Mouse (Mus musculus) ovary, postnatal 10 days (tissue): ENCODE results near the gene Prok2.

Experiments used
- DNase-seq: peaks from one replicate; pipeline ENCODE4 v3.0.0; 2022; ENCODE audit warnings: low spot score

Prok2 gene

GRCm38 (mm10) chr6:99725971-99726561 is at the start of gene Prok2:
Prok2 (minus strand) TSS chr6:99726392.
- DNase-seq = no peak

- no peak for DNase-seq
Observed at GRCm38 (mm10) chr6:99774680-99775079, 48.5 kb upstream of the Prok2 start.

DNA sequence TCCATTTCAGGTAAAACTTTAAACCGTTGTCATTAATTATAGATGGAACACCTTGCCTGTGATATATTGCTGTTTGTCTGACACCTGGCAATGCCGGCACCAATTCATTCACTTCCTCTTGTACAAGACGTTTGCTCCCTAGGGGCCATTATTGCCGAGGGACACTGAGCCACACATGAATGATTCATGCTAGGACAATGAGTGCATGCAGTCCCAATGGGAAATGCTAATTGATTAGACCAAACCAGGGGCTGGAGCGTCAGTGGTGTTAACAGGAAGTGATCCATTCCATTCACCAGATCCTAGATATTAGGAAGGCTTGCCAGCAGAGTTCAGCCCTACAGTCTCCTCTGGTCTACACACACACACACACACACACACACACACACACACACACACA is 42.3 kb upstream of the Prok2 start:
- no peak for DNase-seq

GRCm38 (mm10) chr6:99764916-99765315 is 38.7 kb upstream of the Prok2 start:
- DNase-seq = no peak

- DNase-seq = no peak
Observed at GRCm38 (mm10) chr6:99762069-99762985, 36.1 kb upstream of the Prok2 start.

- DNase-seq = no peak
Observed at GRCm38 (mm10) chr6:99756105-99756504, 29.9 kb upstream of the Prok2 start.

DNA sequence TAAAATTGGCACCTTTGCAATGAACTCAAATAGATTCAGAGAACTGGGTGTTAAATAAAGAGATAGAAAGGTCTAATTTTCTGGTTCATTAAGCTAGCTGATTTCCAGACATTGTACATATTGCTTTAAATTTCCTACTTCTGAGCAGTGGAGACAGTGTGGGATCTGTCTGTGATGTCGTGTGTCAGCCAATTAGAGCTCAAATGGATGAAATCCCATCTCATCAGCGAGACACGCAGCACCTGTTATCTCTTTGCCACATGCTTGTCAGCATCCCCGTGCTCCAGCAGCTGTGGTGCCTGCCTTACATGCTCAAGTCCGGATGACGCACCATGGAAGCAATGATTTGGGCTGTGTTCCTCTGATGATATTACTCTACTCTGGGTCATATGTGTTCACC is 25.1 kb upstream of the Prok2 start:
- no peak for DNase-seq

DNA sequence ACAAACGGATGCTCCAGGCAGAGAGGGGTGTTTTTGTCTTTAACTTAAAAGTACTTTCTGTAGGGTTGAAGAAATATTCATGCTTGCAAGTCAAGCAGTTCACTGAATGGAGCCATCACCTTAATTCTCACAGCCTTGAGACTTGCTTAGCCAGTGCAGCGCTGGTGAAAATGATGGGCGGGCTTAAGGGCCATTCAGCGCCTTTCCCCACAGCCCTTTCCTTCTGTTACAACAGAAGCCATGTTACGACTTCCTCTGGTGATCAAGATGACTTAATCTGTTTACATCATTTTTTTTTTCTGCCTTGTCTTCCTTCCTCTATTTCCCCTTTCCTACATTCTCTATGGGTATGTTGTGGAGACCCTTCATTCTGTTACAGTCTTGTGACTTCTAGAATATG is 20.1 kb upstream of the Prok2 start:
- no peak for DNase-seq

DNA sequence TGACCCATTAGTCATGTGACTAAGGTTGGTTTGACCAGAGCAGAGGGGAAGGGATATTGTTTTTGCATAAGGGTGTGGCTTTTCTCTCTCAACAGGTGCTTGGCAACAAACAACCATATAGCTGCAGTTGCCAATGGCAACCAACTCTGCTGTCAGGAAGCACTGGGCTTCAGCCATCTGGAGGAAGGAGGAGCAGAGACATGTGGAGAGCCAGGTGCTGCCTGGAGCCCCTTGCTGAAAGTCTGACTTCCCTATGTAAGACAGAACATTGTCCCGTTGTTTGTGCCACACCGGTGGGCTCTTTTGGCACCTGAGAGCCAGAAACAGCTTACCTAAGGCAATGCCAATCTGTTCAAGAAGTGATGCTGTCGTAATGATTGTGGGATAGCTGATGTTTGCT is 16.7 kb upstream of the Prok2 start:
- no peak for DNase-seq

GRCm38 (mm10) chr6:99734666-99735065 is 8.5 kb upstream of the Prok2 start:
- DNase-seq = no peak

DNA sequence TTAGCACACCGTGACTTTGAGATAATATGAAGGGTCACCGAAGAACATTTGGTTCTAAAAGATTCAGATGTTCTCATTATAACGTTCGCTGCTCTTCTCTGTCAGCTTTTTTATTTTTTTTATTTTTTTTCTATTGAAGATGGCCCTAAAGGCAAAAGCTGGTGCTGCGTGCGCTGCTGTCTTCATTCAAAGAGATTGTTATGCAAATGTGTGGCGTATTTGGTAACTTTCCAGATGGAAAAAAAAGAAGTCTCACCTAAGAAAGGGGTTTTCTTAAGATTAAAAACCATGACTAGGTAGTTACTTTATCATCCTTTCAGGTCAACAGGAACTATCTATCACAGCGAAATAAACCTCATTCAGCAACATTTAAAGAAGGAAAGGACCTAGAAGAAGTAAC is 6.5 kb upstream of the Prok2 start:
- DNase-seq = no peak

DNA sequence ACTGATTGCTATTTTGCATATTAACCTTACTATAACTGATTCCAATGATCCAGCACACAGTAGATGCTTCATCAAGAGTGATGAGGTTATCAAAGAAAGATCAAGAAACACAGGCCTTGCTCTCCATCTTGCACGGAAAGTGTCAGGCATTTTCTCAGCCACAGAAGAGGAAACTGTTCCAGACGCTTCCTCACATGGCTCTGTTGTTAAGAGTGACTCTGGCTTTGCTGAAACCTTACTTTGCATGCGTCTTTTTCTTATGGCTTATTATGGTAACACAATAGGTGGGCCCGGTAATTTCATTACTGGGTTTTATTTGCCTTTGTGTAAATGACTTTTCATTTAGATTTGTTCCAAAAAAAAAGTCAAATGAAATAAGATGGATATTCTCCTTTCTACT is 5.7 kb upstream of the Prok2 start:
- no peak for DNase-seq

- no peak for DNase-seq
Observed at GRCm38 (mm10) chr6:99729853-99730252, 3.7 kb upstream of the Prok2 start.

DNA sequence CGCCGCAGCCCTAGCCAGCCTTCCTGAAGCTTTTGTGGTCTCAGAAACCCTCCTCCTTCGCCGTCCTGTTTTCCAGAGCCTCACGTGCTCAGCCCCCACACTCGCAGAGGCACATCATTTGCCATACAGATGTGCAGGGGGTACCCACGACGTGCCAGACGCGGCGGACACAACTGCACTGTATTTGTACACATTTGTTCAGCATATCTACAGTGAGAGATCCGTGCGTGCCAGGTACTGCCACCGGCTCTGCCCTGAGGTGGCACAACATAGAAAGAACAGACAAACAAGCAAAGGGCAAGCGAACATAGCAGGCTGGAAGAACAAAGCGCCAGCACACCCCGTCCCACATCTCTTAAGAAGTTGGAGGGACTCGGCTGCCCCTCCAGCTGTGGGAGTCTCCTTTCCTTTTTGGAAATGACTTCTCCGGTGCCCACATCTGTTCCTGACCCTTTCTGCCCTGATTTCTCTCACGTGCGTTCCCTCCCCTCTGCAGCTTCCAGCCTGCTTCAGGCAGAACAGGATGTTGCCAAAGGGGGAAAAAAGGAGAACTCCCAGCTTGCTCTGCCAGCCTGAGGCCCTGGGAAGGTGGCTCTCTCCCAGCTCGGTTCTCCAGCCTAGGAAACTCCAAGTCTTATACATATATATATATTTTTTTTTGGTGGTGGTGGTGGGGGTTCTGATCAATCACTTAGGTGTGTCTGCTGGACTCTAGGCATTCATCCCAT is 548 bp upstream of the Prok2 start:
- DNase-seq = no peak

DNA sequence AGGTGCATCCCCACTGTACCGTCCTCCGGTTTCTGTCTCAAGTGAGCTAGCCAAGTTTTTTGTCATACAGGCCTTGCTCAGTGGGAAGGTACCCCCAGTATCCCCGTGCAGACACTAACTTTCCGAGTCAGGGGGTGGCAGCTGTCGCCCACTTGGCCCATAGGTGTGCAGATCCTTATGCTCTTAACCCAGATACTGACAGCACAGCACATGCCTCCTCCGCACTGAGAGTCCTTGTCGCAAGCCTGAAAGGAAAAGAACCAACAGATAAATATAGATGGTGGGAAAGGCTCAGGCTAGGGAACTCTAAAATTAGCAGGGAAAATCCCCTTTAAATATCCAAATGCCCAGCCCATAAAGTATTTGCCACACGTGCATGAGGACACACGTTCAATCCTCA is 3.8 kb downstream of the Prok2 start:
- DNase-seq = no peak

DNA sequence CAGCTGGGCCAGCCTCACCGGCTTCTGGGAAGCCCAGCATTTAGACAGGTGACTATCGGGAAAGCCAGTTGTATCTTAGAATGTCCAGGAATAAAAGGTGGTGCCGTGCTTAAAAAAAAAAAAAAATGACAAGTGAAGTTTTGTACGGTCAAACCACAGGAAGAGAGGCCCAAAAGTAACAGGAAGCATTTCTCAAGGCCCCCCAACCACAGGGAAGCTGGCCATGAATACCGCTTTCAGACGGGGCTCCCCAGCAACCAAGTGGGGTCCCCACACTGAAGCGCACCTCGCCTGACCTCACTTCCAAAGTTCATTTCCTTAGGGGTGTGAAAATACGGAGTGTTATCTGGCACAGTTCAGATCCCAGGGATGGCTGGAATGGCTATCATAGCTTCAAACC is 5.2 kb downstream of the Prok2 start:
- DNase-seq = no peak

DNA sequence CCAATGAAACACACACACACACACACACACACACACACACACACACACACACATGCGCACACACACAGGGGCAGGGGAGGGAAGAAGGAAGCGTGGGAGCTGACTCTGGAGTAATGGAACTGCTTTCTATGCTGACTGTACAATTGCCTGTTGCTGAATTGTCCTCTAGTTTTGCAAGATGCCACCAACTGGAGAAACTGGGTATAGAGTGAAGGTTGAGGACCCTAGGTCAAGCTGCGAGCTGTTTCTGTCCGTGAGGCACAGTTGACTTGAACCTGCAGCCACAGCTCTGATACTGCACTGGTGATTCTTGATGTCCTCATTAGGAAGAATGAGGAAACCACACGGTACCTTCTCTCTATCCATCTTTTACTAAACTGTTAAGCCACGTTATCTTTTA is 10.3 kb downstream of the Prok2 start:
- no peak for DNase-seq

- no peak for DNase-seq
Observed at GRCm38 (mm10) chr6:99715191-99715590, 11.0 kb downstream of the Prok2 start.

GRCm38 (mm10) chr6:99713256-99713655 is 12.9 kb downstream of the Prok2 start:
- no peak for DNase-seq

DNA sequence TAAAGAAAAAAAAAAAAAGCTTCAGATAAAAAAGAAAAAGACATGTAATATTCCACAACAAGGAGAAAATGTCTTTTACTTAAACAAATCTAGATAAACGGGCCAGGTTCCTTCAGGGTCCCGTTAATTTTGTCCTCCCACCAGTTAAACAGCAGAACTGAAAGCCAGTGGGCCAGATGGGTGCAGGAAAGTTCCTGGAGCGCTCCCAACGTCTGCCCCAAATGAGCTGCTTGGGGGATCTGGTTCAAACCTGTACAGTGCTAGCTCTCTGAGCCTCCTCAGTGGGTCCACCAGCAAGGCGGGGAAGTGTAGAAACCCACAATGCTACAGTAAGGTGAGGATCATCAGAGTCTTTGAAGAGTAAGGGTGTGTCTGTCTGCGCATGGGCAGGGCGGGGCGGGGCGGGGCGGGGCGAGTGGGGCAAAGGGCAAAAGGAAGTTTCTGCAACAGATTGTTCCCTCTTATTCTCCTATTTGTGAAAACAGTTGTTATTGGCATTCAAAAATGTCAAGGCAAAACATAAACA is 14.6 kb downstream of the Prok2 start:
- DNase-seq = no peak

DNA sequence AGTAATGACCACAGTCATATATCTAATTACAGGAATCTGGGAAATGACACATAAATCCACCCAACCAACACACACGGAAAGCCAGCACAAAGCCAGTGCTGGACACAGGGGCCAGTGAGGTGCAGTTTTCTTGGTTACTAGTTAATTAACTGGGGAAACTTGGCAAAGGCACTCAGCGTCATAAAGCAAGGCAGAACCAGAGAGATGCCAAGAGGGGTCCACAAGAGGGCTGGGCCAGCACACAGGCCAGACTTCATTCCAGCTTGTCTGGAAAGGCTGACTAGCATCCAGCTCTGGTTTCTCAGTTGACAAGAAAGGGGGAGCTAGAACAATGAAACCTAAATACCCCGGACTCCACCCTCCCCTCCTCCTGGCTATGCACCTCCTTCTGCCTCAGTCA is 25.7 kb downstream of the Prok2 start:
- DNase-seq = no peak

DNA sequence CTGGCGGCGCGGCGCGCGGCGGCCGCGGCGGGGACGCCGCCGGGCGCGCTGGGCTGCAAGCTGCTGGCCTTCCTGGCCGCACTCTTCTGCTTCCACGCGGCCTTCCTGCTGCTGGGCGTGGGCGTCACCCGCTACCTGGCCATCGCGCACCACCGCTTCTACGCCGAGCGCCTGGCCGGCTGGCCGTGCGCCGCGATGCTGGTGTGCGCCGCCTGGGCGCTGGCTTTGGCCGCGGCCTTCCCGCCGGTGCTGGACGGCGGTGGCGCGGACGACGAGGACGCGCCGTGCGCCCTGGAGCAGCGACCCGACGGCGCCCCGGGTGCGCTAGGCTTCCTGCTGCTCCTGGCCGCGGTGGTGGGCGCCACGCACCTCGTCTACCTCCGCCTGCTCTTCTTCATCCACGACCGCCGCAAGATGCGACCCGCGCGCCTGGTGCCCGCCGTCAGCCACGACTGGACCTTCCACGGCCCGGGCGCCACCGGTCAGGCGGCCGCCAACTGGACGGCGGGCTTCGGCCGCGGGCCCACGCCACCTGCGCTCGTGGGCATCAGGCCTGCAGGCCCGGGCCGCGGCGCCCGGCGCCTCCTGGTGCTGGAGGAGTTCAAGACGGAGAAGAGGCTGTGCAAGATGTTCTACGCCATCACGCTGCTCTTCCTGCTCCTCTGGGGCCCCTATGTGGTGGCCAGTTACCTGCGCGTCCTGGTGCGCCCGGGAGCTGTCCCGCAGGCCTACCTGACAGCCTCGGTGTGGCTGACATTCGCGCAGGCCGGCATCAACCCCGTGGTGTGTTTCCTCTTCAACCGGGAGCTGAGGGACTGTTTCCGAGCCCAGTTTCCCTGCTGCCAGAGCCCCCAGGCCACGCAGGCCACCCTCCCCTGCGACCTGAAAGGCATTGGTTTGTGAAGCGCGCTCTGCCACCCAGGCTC is 33.0 kb downstream of the Prok2 start:
- no peak for DNase-seq
